Mouse (Mus musculus) stomach, postnatal 0 days (tissue): ENCODE measurements around the gene Tle2.

ENCODE experiments used
- CTCF ChIP-seq: IDR thresholded peaks from 2 replicates; pipeline ENCODE4 v1.5.1; 2016; ENCODE audit warnings: antibody characterized with exemption, low read depth, mild to moderate bottlenecking, moderate library complexity
- EP300 ChIP-seq: optimal IDR thresholded peaks from 2 replicates; pipeline ENCODE3; 2016; ENCODE audit warnings: antibody characterized with exemption

GRCm38 (mm10) chr10:81597137-81597950 is 23.0 kb downstream of the Tle2 start:
- TF ChIP-seq CTCF (no peak), EP300 (no peak)
